Mouse (Mus musculus) embryo, embryonic 11.5 days (tissue): ENCODE measurements around the gene Bag5.

ENCODE experiments used
- DNase-seq: peaks from one replicate; pipeline ENCODE4 v3.0.0-alpha.2; 2012; ENCODE audit warnings: low read depth, low spot score

The Bag5 gene

GRCm38 (mm10) chr12:111713004-111713651 lies at the start of gene Bag5, which contains the start of gene Apopt1:
TSS of gene Bag5 (minus strand) at chr12:111713257.
TSS of gene Apopt1 (plus strand) at chr12:111713261.
- peak; percentile 81 for DNase-seq

GRCm38 (mm10) chr12:111760306-111760908 lies 47.4 kb upstream of the Bag5 start:
- DNase-seq, result no peak

- DNase-seq, result no peak
Observed at GRCm38 (mm10) chr12:111759176-111760061, 46.4 kb upstream of the Bag5 start.

- peak; percentile 59 for DNase-seq
Observed at GRCm38 (mm10) chr12:111758381-111759175, 45.5 kb upstream of the Bag5 start, which contains the start of gene Klc1. TSS of gene Klc1 (plus strand) at chr12:111758849.

DNA sequence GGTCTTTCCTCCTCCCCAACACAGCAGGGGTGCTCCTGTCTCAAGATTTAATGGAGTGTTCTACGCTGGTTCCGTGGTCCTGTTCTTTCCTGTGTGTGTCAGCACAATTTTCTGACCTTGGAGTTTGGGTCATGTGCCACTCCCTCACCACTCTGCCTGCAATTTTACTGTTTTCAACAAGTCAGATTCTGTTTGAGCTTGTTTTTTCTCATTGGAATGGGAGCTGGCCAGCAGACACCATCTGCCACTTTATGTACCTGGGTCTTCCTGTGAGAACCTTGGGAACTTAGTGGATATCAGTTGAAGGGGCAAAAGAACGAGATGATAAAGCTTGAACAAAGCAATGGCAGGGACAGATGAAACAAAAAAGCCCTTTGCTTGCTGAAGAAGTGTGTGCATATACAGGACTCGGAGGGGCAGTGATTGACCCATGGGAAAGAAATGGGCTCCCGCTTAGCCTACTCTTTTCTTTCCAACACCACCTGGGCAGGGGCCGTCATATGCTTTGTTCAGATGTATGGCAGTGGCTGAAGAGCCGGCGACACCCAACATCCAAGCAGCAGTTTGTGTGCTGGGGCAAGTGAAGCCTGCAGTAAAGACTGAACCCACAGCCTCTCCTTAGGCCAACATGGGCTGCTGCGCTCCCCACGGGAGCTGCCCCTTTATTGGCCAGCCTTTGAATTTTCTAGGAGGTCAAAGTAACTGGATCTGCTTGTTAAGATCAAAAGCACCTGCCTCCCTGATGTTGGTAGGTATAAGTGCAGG lies 44.7 kb upstream of the Bag5 start:
- no peak for DNase-seq

- DNase-seq, result no peak
Observed at GRCm38 (mm10) chr12:111756698-111757082, 43.6 kb upstream of the Bag5 start.

- no peak for DNase-seq
Observed at GRCm38 (mm10) chr12:111756082-111756697, 43.1 kb upstream of the Bag5 start.

- no peak for DNase-seq
Observed at GRCm38 (mm10) chr12:111755231-111755630, 42.2 kb upstream of the Bag5 start.

- no peak for DNase-seq
Observed at GRCm38 (mm10) chr12:111754710-111755109, 41.7 kb upstream of the Bag5 start.

GRCm38 (mm10) chr12:111753347-111753746 lies 40.3 kb upstream of the Bag5 start:
- no peak for DNase-seq

- no peak for DNase-seq
Observed at GRCm38 (mm10) chr12:111752491-111752890, 39.4 kb upstream of the Bag5 start.

- DNase-seq, result no peak
Observed at GRCm38 (mm10) chr12:111750739-111751138, 37.7 kb upstream of the Bag5 start.

GRCm38 (mm10) chr12:111747421-111747820 lies 34.4 kb upstream of the Bag5 start:
- no peak for DNase-seq

DNA sequence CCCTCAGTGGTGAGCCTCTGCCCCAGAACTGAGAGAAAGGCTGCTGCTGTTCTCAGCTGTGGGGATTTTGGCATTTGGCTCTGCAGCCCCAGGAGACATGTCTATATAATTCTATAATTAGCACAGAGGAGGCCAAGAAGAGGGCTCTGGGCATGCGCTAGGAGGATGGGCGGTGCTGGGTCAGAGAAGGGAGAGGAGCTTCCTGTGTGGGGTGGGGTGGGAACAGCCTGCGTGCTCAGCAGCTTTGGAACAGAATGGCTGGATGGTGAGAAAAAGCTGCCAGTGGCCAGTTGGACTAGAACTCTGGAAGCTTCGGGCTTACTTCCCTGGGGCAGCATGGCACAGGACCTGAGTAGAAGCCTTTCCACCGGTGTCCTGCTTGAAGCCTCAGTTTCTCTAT lies 33.0 kb upstream of the Bag5 start:
- DNase-seq, result no peak

GRCm38 (mm10) chr12:111745274-111745673 lies 32.2 kb upstream of the Bag5 start:
- DNase-seq, result no peak

DNA sequence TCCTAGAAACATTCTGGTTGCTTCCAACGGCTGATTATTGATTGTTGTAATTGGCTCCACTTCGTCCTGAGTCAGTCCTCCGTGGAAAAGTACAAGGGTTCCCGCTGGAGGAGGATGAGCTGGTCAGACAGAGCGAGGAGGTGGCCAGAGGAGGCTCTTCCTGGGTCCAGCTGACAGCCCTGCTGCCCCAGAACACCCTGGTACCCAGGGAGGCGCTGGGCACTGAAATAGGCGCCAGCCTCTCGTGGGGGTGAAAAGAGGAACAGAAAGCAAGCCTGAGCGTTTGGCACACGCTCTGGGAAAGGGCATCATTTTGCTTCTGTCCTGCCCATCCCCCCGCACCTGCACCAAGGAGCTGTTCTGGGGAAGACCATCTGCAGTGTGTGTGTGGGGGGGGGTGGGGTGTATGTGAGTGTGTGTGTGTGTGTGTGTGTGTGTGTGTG lies 30.9 kb upstream of the Bag5 start:
- no peak for DNase-seq

DNA sequence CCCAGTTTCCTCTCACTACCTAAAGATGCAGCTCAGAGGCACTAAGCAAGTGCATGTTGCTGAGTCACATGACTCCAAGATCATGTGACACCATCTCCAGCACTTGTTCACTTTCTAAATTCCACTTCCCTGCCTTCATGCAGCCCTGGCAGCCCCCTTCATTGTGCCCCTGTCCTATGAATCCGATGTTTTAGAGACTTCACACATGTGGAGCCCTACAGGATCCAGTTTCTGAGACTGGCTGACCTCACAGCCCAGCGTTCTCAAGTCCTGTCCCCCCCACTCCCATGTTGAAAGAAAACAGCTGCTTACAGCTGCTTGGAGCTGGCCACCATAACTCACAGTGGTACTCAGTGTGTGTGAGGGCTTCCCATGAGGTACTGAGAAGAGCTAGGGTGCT lies 30.4 kb upstream of the Bag5 start:
- DNase-seq, result no peak

GRCm38 (mm10) chr12:111741338-111741737 lies 28.3 kb upstream of the Bag5 start:
- DNase-seq, result no peak

DNA sequence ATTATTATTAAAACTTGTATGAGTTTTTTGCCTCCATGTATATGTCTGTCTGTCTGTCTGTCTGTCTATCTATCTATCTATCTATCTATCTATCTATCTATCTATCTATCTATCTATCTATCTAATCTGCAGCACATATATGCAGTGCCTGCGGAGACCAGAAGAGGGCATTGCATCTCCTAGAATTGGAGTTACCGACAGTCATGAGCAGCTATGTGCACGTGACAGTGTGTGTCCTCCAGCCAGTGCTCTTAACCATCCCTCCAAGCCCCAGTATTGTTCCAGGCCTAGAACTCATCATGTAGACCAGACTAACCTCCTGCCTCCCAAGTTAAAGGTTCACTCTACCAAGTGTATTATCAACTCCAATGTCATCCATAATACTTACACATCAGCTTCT lies 25.7 kb upstream of the Bag5 start:
- DNase-seq, result no peak

DNA sequence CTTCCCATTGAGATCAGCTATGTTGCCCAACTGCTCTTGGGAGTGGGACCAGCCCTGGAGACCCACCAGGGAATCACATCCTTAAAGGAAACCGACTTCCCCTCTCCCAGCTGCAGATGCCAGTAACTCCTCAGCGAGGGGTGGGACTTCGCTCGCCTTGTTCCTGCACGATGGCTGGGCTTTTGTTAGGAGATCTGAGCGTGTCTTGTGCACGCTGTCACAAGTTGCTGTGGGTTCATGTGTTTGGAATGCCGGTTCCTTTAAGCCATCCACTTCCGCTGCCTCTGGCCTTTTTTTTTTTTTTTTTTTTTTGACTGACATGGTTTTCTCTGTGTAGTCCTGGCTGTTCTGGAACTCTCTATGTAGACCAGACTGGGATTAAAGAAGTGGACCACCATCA lies 24.3 kb upstream of the Bag5 start:
- DNase-seq, result no peak
